Mouse (Mus musculus): Measurements from ENCODE around the gene Cacna2d3.

- no peak for TF ChIP-seq CTCF (IDR thresholded peaks at IDR 0.05; ENCODE audit: insufficient read depth, low read depth, low read length)
- no peak for TF ChIP-seq POLR2A (IDR thresholded peaks at IDR 0.05; ENCODE audit: insufficient read depth, low read depth, low read length)
Measured at GRCm38 (mm10) chr14:29062676-29063075, 659.0 kb downstream of the Cacna2d3 start.

Data from olfactory bulb, adult 2 months (tissue).